Mouse (Mus musculus) bone marrow macrophage, adult 2 months (primary cell): ENCODE data around the gene Ablim1.

ENCODE experiments used
- CTCF ChIP-seq: IDR thresholded peaks from 2 replicates; pipeline ENCODE4 v1.5.1; 2012; ENCODE audit warnings: low read depth, mild to moderate bottlenecking, low read length, moderate library complexity
- POLR2A ChIP-seq: IDR thresholded peaks from 2 replicates; pipeline ENCODE4 v1.6.1; 2012; ENCODE audit warnings: mild to moderate bottlenecking, low read depth, low read length, borderline replicate concordance

GRCm38 (mm10) chr19:57304666-57305065 is 10.1 kb downstream of the Ablim1 start:
- TF ChIP-seq POLR2A (no peak), CTCF (no peak)
